Mouse (Mus musculus) urinary bladder, postnatal 10 days (tissue): ENCODE measurements around the gene Gm9774.

Experiments
- DNase-seq: peaks from one replicate; pipeline ENCODE4 v3.0.0; 2022; ENCODE audit warnings: low spot score

Gene Gm9774

GRCm38 (mm10) chr3:92429323-92429722 lies at the start of gene Gm9774:
TSS of gene Gm9774 (minus strand) at chr3:92429423.
- no peak for DNase-seq

- DNase-seq = no peak
Measured at GRCm38 (mm10) chr3:92470111-92470510, 40.9 kb upstream of the Gm9774 start.

GRCm38 (mm10) chr3:92467424-92467823 lies 38.2 kb upstream of the Gm9774 start:
- no peak for DNase-seq

- DNase-seq = no peak
Measured at GRCm38 (mm10) chr3:92466576-92466975, 37.4 kb upstream of the Gm9774 start.

- no peak for DNase-seq
Measured at GRCm38 (mm10) chr3:92458620-92459019, 29.4 kb upstream of the Gm9774 start, which contains the start of gene Sprr3. TSS of gene Sprr3 (minus strand) at chr3:92458720.

GRCm38 (mm10) chr3:92455151-92455550 lies 25.9 kb upstream of the Gm9774 start:
- DNase-seq = no peak

- no peak for DNase-seq
Measured at GRCm38 (mm10) chr3:92440177-92440576, 11.0 kb upstream of the Gm9774 start.

GRCm38 (mm10) chr3:92438689-92439088 lies 9.5 kb upstream of the Gm9774 start, which contains the start of gene Sprr1b:
TSS of gene Sprr1b (minus strand) at chr3:92438789.
- DNase-seq = no peak

GRCm38 (mm10) chr3:92432282-92432681 lies 3.1 kb upstream of the Gm9774 start, which contains the start of gene Sprr2k:
TSS of gene Sprr2k (plus strand) at chr3:92432582.
- DNase-seq = no peak

GRCm38 (mm10) chr3:92417782-92418181 lies 11.4 kb downstream of the Gm9774 start, which contains the start of gene Sprr2j-ps:
TSS of gene Sprr2j-ps (plus strand) at chr3:92418082.
- no peak for DNase-seq

GRCm38 (mm10) chr3:92407691-92408090 lies 21.5 kb downstream of the Gm9774 start, which contains the start of gene Sprr2i:
TSS of gene Sprr2i (plus strand) at chr3:92407991.
- DNase-seq = no peak

GRCm38 (mm10) chr3:92394301-92394700 lies 34.9 kb downstream of the Gm9774 start:
- no peak for DNase-seq

- no peak for DNase-seq
Measured at GRCm38 (mm10) chr3:92385385-92385784, 43.8 kb downstream of the Gm9774 start, which contains the start of gene Sprr2h. TSS of gene Sprr2h (plus strand) at chr3:92385685.
